Mouse (Mus musculus): ENCODE data around the gene Gns.

Gene Gns

DNA sequence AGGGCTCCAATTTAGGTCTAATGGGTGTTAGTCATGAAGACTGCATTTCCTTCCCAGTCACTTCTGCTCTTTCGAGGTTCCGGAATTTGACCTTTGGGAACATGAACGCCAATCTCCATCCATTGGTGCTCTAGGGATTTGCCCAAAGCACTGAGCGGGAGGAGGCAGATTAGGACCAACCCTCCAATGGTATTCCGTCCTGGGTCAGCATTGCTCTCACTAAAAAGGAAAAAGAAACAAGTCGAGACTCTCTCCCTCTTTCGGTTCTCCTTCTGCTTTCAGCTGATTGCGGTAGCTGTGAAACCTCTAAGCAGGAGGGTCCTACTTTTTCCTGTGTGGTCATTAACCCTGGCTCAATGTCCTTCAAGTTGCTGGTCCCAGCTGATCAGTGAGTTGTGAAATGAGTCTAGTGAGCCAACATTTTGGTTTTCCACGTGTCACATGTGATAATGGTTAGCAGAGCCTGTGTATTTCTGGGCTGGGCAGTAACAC lies 937 bp downstream of the Gns start:
- DNase-seq (ENCODE audit: low read depth), result no peak

GRCm38 (mm10) chr10:121367271-121367670 lies 2.4 kb downstream of the Gns start:
- DNase-seq (ENCODE audit: low read depth), result no peak

GRCm38 (mm10) chr10:121367780-121368179 lies 2.9 kb downstream of the Gns start:
- no peak for DNase-seq (ENCODE audit: low read depth)

- no peak for DNase-seq (ENCODE audit: low read depth)
Observed at GRCm38 (mm10) chr10:121368783-121369465, 4.0 kb downstream of the Gns start.

DNA sequence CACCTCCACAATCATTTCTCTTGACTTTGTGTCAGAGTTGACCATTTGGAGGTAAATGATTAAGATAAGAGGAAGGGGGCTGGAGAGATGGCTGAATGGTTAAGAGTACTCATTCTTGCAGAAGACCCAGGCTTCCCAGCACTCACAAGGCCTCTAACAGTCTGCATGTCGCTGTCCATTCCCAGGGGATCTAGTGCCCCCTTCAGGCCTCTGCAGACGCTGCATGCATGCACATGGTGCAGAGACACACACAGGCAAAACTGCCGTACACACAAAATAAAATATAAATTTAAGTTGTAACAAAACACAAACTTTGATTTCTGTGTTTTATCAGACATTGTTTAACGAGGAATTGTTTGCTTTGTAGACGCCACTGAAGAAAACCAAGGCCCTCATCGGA lies 5.9 kb downstream of the Gns start:
- DNase-seq (ENCODE audit: low read depth), result no peak

GRCm38 (mm10) chr10:121374013-121374412 lies 9.1 kb downstream of the Gns start:
- no peak for DNase-seq (ENCODE audit: low read depth)

GRCm38 (mm10) chr10:121374693-121375620 lies 10.1 kb downstream of the Gns start:
- peak; percentile 57 for DNase-seq (ENCODE audit: low read depth)

DNA sequence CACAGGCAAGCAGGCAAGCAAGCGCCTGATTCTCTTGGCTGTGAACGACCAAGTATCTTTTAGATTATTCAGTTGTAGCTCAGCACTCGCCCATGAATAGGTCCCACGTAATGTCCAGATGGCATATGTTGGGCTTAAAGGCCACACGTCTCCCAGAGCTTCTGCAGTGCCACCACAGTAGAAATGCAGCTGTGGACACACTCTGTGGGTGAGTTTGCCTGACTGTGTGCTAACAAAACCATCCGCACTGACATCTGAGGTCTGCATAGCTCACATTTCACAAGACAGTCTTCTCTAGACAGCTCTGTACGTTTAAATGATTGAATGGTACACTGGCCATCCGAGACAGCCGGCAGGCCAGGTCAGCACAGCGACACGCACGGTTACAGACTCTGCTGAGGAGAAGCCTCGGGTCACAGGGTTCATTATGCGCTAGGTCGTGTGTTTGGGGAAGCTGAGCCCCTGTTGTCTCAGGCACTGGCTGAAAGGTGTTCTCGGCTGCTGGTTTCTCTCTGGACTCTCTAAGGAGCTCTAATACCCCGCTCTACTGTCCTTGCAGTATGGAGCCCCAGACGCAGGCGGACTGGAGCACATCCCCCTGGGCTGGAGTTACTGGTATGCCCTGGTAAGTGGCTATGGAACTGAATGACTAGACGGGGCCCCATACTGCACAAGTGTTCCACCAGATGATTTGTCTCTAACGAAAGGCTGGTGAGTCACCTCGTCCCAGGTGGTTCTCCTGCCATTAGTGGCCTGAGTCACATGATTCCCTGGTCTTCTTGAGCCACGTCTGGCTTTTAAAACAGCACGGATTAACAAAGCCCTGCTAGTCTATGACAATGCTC lies 11.0 kb downstream of the Gns start:
- DNase-seq (ENCODE audit: low read depth), result no peak

DNA sequence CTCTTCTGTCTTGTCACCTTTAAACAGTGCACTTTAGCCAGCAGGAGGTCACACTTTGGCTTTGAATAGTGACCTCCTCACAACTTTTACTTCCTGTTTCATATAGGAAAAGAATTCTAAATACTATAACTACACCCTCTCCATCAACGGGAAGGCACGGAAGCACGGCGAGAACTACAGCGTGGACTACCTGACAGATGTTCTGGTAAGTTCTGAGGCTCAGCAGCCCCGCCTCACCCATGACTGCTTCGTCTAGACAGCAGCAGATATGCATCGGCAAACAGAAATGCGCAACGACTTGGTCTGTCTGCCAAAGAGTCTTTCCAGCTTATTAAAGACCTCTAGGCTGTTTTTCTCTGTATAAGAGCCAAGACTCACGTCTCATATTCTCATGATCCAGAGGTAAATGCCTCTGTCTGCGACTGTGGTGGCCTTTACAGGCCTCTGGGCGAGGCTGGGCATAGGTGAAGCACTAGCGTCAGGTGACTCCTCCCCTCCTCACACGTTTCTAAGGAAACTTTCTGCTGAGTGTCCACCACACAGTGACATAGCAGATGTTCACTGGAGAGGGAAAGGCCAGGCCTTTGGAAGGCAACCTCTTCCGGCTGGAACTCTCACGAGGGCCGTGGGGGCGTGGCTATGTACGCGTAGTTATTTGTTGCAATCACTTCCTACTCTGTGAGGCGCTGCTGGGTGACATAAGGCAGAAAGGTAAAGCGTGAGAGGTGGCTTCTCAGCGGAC lies 11.8 kb downstream of the Gns start:
- DNase-seq (ENCODE audit: low read depth), result no peak

DNA sequence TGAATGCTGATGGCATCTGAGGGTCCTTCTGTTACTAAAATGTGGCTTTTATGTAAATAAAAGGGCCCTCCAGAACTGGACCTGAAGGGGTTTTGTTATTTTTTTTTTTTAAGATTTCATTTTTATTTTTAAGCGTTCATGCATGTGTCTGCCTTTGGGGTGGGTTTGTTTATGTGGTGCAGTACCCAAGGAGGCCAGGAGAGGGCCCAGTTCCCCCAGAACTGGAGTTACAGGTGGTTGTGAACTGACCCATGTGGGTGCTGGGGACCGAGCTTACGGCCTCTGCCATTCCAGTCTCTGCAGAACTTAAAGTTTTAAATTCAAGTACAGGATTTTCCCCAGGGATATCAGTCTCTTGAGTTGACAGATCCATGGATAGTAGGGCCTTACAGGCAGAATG lies 14.5 kb downstream of the Gns start:
- DNase-seq (ENCODE audit: low read depth), result no peak

DNA sequence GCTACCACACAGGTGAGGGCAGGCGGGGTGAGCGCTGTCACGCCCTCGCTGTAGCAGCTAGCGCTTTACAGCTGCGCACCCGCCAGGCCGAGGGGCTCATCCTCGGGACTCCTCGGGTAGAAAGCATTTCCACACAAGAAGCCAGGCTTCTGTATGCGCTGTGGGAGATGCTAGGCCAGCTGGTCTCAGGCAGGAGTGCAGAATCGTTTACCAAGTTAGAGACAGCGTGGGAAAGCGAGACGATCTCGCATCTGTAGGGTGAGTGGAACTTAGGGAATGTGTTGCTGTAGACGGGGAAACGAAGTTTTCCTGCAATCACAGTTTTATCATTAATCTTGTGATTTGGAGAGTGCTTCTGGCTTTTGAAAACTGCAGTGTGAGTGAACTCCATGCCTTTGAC lies 16.4 kb downstream of the Gns start:
- DNase-seq (ENCODE audit: low read depth), result no peak

GRCm38 (mm10) chr10:121384710-121385109 lies 19.8 kb downstream of the Gns start:
- DNase-seq (ENCODE audit: low read depth), result no peak

GRCm38 (mm10) chr10:121385695-121386094 lies 20.8 kb downstream of the Gns start:
- no peak for DNase-seq (ENCODE audit: low read depth)

GRCm38 (mm10) chr10:121386347-121386746 lies 21.5 kb downstream of the Gns start:
- no peak for DNase-seq (ENCODE audit: low read depth)

GRCm38 (mm10) chr10:121390602-121391001 lies 25.7 kb downstream of the Gns start:
- DNase-seq (ENCODE audit: low read depth), result no peak

DNA sequence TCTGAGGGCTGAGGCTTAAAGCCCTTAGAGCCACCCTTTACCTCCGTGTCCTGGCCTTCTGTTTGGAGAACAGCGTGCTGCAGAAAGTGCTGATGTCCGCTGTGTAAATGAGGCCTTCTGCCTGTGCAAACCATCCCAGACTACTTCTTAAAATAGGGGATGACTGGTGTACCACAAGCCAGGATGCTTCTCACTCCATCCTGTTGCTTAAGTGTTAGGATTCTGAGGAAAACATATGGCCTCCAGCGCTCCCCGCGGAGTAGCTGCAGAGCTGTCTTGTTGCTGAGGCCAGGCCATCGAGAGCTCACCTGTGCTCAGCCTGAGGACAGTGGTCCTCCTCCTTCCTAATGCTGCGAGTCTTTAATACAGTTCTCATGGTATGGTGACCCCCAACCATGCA lies 27.0 kb downstream of the Gns start:
- DNase-seq (ENCODE audit: low read depth), result no peak

DNA sequence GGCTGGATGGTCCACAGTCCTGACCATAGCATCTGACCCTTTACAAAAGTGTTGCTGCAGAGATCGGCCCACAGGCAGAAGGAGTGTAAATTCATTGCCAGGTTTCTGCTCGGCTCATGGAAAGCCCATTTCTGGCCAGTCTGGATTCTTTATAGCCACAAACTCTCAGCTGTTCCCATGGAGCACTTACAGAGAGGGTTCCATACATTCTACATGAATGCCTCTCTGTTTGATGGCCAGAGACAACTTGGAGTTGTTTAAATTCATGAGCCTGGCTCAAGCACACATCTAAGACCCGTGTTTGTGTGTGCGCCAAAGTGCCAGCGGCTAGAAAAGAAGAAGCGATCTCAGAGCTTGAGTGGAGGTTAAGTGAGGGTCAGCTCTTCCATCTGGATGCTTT lies 29.4 kb downstream of the Gns start:
- DNase-seq (ENCODE audit: low read depth), result no peak

DNA sequence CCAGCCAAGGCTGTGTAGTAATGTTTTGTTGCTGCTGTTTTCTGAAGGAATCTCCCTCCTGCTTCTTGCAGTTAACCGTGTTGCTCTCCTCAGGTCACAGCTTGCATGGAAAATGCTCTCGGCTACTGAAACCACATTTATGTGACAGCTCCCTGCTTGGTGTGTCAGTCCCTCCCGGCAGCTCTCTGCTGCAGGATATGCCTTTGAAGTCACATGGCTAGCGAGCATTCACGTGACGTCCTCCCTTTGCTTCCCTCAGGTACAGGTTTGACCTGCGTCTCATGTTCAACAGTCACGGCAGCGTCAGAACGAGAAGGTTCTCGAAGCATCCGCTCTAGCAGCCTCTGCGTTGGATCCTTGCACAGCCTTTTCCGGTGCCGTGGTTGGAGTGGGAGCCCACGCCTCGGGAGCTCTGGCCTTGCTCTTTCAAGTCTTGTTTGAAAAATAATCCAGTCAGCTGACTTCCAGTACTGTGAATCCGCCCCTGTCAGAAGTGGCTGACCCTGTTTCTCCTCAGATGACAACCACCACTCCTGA lies 30.0 kb downstream of the Gns start:
- no peak for DNase-seq (ENCODE audit: low read depth)

- DNase-seq (ENCODE audit: low read depth), result no peak
Observed at GRCm38 (mm10) chr10:121395542-121396176, 30.8 kb downstream of the Gns start.

GRCm38 (mm10) chr10:121398599-121398998 lies 33.7 kb downstream of the Gns start:
- DNase-seq (ENCODE audit: low read depth), result no peak

- DNase-seq (ENCODE audit: low read depth), result no peak
Observed at GRCm38 (mm10) chr10:121401005-121401404, 36.1 kb downstream of the Gns start.
